Mouse (Mus musculus) erythroblast, embryonic 14.5 days (primary cell): ENCODE measurements around the gene Unc93a.
"Not testable (repeated sequence)": the region's sequence is repeated elsewhere in the genome, so short reads cannot be mapped to it uniquely, and the experiment has no call there.

ENCODE experiments used
- GATA1 ChIP-seq: IDR thresholded peaks from 2 replicates; pipeline ENCODE4 v1.6.1; 2012; ENCODE audit warnings: low read length, inconsistent platforms, mixed read lengths
- TAL1 ChIP-seq: IDR thresholded peaks from 3 replicates; pipeline ENCODE4 v1.6.1; 2012; ENCODE audit warnings: low read length, inconsistent platforms, mixed read lengths

DNA sequence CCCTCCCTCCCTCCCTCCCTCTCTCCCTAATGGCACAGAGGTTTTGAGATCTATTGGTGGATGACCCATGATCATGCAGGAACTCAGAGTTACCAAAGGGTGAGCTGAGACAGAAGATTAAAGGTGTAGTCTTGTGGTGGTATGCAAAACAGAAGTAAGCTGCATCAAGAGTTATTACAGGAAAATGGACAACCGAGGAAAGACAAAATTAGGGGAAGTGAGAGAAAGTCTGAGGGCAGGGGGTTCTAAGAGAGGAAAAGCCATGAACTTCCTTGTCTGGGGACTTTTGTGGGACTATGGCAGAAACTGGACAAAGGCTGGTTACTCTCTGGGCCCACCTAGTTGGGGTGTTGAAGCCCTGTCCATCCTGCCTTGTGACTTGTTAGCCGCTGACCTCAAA, 11.1 kb upstream of the Unc93a start:
- TF ChIP-seq GATA1, TAL1: not testable (repeated sequence)
